Comparison of ENCODE assay signal across 8 mouse cellular contexts in genomic region chr17:26251886-26252538, GRCm38 (mm10). TPM values are rescaled to one million over a fixed set of nuclear protein-coding genes. Genes with fewer than 3 reads are reported as not detected.
DNase-seq lines count a peak whose midpoint lies in the region; ATAC-seq and TF ChIP-seq lines count a peak whose summit lies in the region.

No protein-coding gene starts in this region.

- DNase-seq in left cerebral cortex, adult 2 months (ENCODE audit: extremely low spot score in 1 of 2, low spot score in 2 of 2), result no peak
- DNase-seq in left cerebral cortex, adult 18-20 months (ENCODE audit: low spot score in 2 of 2), result no peak
- no peak for DNase-seq in right cerebral cortex, postnatal 25 days
- no peak for DNase-seq in natural killer cell, adult 2 months (ENCODE audit: low spot score in 2 of 2)
- no peak for DNase-seq in gastrocnemius, postnatal 10 days

- no peaks in the 10 kb centered on the region for H3K9me3 ChIP-seq in intestine, embryonic 16.5 days (ENCODE audit: control insufficient read depth, low read length)
- no peaks in the 10 kb centered on the region for H3K9me3 ChIP-seq in neural tube, embryonic 13.5 days

- H3K4me2 ChIP-seq in intestine, embryonic 16.5 days (ENCODE audit: low read depth, low read length), result peak overlapping the region; percentile 72; the same call in 1 of the 2 replicates
- peak overlapping the region; percentile 91 for H3K4me2 ChIP-seq in neural tube, embryonic 13.5 days

- no peak for TF ChIP-seq POLR2A in cortical plate, adult 2 months (IDR thresholded peaks at IDR 0.05; ENCODE audit: extremely low read depth, insufficient read depth, low read length)

- no peaks in the 10 kb centered on the region for H3K27me3 ChIP-seq in intestine, embryonic 16.5 days (replicated peaks; ENCODE audit: control insufficient read depth, insufficient read depth, low read length)
- peaks cover 6% of the 10 kb centered on the region; the same call in 1 of the 2 replicates for H3K27me3 ChIP-seq in neural tube, embryonic 13.5 days

- H3K4me3 ChIP-seq in left cerebral cortex, adult 2 months, result peak overlapping the region; percentile 92
- peak overlapping the region; percentile 64; the same call in 1 of the 2 replicates for H3K4me3 ChIP-seq in cortical plate, adult 2 months (ENCODE audit: insufficient read depth, low read length)
- peak overlapping the region; percentile 98 for H3K4me3 ChIP-seq in intestine, embryonic 16.5 days (ENCODE audit: low read length)
- peak overlapping the region; percentile 98 for H3K4me3 ChIP-seq in neural tube, embryonic 13.5 days

- peak overlapping the region; percentile 96 for H3K27ac ChIP-seq in left cerebral cortex, adult 2 months
- no peak overlapping the region for H3K27ac ChIP-seq in cortical plate, adult 2 months (ENCODE audit: insufficient read depth, low read length)
- no peak overlapping the region for H3K27ac ChIP-seq in intestine, embryonic 16.5 days (ENCODE audit: low read length)
- peak overlapping the region; percentile 98 for H3K27ac ChIP-seq in neural tube, embryonic 13.5 days (replicated peaks)

- H3K36me3 ChIP-seq in intestine, embryonic 16.5 days (ENCODE audit: control insufficient read depth, insufficient read depth, low read length), result no peaks in the 10 kb centered on the region; the same call in 1 of the 2 replicates
- H3K36me3 ChIP-seq in neural tube, embryonic 13.5 days, result peaks cover 12% of the 10 kb centered on the region

- WGBS in intestine, embryonic 16.5 days, result 49% methylated on average over 4 of the region's 4 CpGs
- 51% methylated on average over 4 of the region's 4 CpGs for WGBS in neural tube, embryonic 13.5 days

- no peaks in the 10 kb centered on the region; the same call in 1 of the 2 replicates for H3K4me1 ChIP-seq in cortical plate, adult 2 months (ENCODE audit: control insufficient read depth, insufficient read depth, low read length)
- peaks cover 5% of the 10 kb centered on the region; the same call in 1 of the 2 replicates for H3K4me1 ChIP-seq in intestine, embryonic 16.5 days (ENCODE audit: control insufficient read depth, insufficient read depth, low read length)
- H3K4me1 ChIP-seq in neural tube, embryonic 13.5 days (replicated peaks), result peaks cover 18% of the 10 kb centered on the region

- no peak for ATAC-seq in intestine, embryonic 16.5 days
- no peak for ATAC-seq in neural tube, embryonic 13.5 days (ENCODE audit: low read depth)

- H3K9ac ChIP-seq in intestine, embryonic 16.5 days (ENCODE audit: low read depth, low read length), result no peak overlapping the region
- H3K9ac ChIP-seq in neural tube, embryonic 13.5 days, result peak overlapping the region; percentile 93

- no peak for TF ChIP-seq CTCF in left cerebral cortex, adult 2 months (IDR thresholded peaks at IDR 0.05)
- TF ChIP-seq CTCF in cortical plate, adult 2 months (IDR thresholded peaks at IDR 0.05; ENCODE audit: extremely low read depth, insufficient read depth, low read length), result no peak

- intact Hi-C loops in left cerebral cortex, adult 2 months (cut with DNase I), result no loop called here

RNA-seq across cellular contexts. Expression of gene Luc7l, which starts 0.7 kb away (rescaled TPM):
- total RNA-seq in left cerebral cortex, adult 2 months (2021), result 10 to 100 TPM; 80.4 to 82.2 TPM
- total RNA-seq in left cerebral cortex, adult 18-20 months (2021), result 10 to 100 TPM; 79.0 to 85.3 TPM
- 64.8 and 68.3 TPM in 2 replicates for polyA plus RNA-seq in cortical plate, adult 2 months (2012; rRNA removed)
- polyA plus RNA-seq in intestine, embryonic 16.5 days (2015; fragmentation: Nextera tagmentation; extraction: Ambion mirVana), result 68.2 and 72.2 TPM in 2 replicates
- 113 and 116 TPM in 2 replicates for polyA plus RNA-seq in neural tube, embryonic 13.5 days (2015; fragmentation: Nextera tagmentation; extraction: Ambion mirVana)
- total RNA-seq in gastrocnemius, postnatal 10 days (2021), result 10 to 100 TPM; 18.5 to 30.0 TPM

RNA-seq across cellular contexts. Expression of gene Fam234a, which starts 8.0 kb away (rescaled TPM):
- total RNA-seq in left cerebral cortex, adult 2 months (2021), result 10 to 100 TPM; 18.9 to 19.2 TPM
- 10 to 100 TPM; 14.5 to 22.1 TPM for total RNA-seq in left cerebral cortex, adult 18-20 months (2021)
- polyA plus RNA-seq in cortical plate, adult 2 months (2012; rRNA removed), result 22.2 and 24.3 TPM in 2 replicates
- 123 and 129 TPM in 2 replicates for polyA plus RNA-seq in intestine, embryonic 16.5 days (2015; fragmentation: Nextera tagmentation; extraction: Ambion mirVana)
- polyA plus RNA-seq in neural tube, embryonic 13.5 days (2015; fragmentation: Nextera tagmentation; extraction: Ambion mirVana), result 33.7 and 35.3 TPM in 2 replicates
- 10 to 100 TPM; 45.8 to 59.0 TPM for total RNA-seq in gastrocnemius, postnatal 10 days (2021)

RNA-seq across cellular contexts. Expression of gene Arhgdig, which starts 44.4 kb away (rescaled TPM):
- 10 to 100 TPM; 94.3 to 95.0 TPM for total RNA-seq in left cerebral cortex, adult 2 months (2021)
- total RNA-seq in left cerebral cortex, adult 18-20 months (2021), result 10 to 100 TPM; 95.4 to 98.6 TPM
- 163 and 175 TPM in 2 replicates for polyA plus RNA-seq in cortical plate, adult 2 months (2012; rRNA removed)
- 14.8 and 17.3 TPM in 2 replicates for polyA plus RNA-seq in intestine, embryonic 16.5 days (2015; fragmentation: Nextera tagmentation; extraction: Ambion mirVana)
- 102 and 117 TPM in 2 replicates for polyA plus RNA-seq in neural tube, embryonic 13.5 days (2015; fragmentation: Nextera tagmentation; extraction: Ambion mirVana)
- 1 to 10 TPM; 3.5 to 4.8 TPM for total RNA-seq in gastrocnemius, postnatal 10 days (2021)

RNA-seq across cellular contexts. Expression of gene Rgs11, which starts 49.3 kb away (rescaled TPM):
- total RNA-seq in left cerebral cortex, adult 2 months (2021), result 10 to 100 TPM; 41.9 to 52.7 TPM
- total RNA-seq in left cerebral cortex, adult 18-20 months (2021), result 10 to 100 TPM; 33.1 to 42.2 TPM
- 90.4 and 99.2 TPM in 2 replicates for polyA plus RNA-seq in cortical plate, adult 2 months (2012; rRNA removed)
- polyA plus RNA-seq in intestine, embryonic 16.5 days (2015; fragmentation: Nextera tagmentation; extraction: Ambion mirVana), result 13.4 and 15.2 TPM in 2 replicates
- polyA plus RNA-seq in neural tube, embryonic 13.5 days (2015; fragmentation: Nextera tagmentation; extraction: Ambion mirVana), result 11.5 and 15.9 TPM in 2 replicates
- total RNA-seq in gastrocnemius, postnatal 10 days (2021), result 1 to 10 TPM in 1 of 2 experiments, under 1 TPM in 1; 0.94 to 1.9 TPM

RNA-seq across cellular contexts. Expression of gene Pdia2, which starts 53.1 kb away (rescaled TPM):
- 1 to 10 TPM in 1 of 2 experiments, under 1 TPM in 1; 0.59 to 1.0 TPM for total RNA-seq in left cerebral cortex, adult 2 months (2021)
- under 1 TPM in 1 of 2 experiments, not detected in 1; 0.35 TPM for total RNA-seq in left cerebral cortex, adult 18-20 months (2021)
- 0.30 and 0.33 TPM in 2 replicates for polyA plus RNA-seq in cortical plate, adult 2 months (2012; rRNA removed)
- polyA plus RNA-seq in intestine, embryonic 16.5 days (2015; fragmentation: Nextera tagmentation; extraction: Ambion mirVana), result 104 and 149 TPM in 2 replicates
- polyA plus RNA-seq in neural tube, embryonic 13.5 days (2015; fragmentation: Nextera tagmentation; extraction: Ambion mirVana), result 0.45 TPM in 1 of 2 replicates, not detected in the other
- under 1 TPM in 1 of 2 experiments, not detected in 1; 0.16 TPM for total RNA-seq in gastrocnemius, postnatal 10 days (2021)

Comparison
In these comparisons a context has a peak if more than half of its experiments do, and no peak if none do; other contexts are left out.
1. H3K27ac ChIP-seq: peak in left cerebral cortex, adult 2 months (single experiment) and neural tube, embryonic 13.5 days (single experiment); none in cortical plate, adult 2 months (single experiment) and intestine, embryonic 16.5 days (single experiment).
2. RNA of gene Arhgdig, which starts 44.4 kb away (total RNA-seq): 95.4 to 98.6 TPM in left cerebral cortex, adult 18-20 months and 94.3 to 95.0 TPM in left cerebral cortex, adult 2 months; 3.5 to 4.8 TPM in gastrocnemius, postnatal 10 days; every median in the first group is over 10 times any median in the second.
3. Peak in every context shown above with its lines, with median percentiles within 50 percentile points of each other: H3K4me3 ChIP-seq.